Mouse (Mus musculus): ENCODE data around the gene Cmip.

DNA sequence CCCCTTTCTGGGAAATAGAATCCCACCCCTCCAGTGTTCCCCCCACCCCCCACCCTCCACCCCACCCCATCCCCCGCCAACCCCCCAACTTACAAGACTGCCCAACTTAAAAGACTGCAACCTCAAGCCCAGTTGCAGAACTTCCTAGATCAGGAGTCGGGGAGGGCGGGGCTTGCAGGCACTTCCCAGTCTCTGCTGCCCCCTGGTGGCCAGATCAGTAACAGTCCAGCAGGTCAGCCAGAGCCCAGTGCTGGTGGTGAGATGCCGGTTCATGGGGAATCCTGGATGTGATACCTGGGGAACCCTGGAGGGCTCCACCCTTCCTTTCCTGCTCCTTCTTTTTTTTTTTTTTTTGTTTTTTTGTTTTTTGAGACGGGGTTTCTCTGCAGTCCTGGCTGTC, 218.1 kb downstream of the Cmip start:
- TF ChIP-seq POLR2A (IDR thresholded peaks at IDR 0.05; ENCODE audit: low read depth, low read length), result no peak
- peak; percentile 95 for TF ChIP-seq CTCF (conservative IDR thresholded peaks at IDR 0.05; ENCODE audit: insufficient read depth, insufficient read length, low read depth, low read length)
